Mouse (Mus musculus) kidney, embryonic 15.5 days (tissue): ENCODE results near the gene Palld. TPM values are rescaled to one million over a fixed set of nuclear protein-coding genes. Genes with fewer than 3 reads are reported as not detected.

Experiments used
- ATAC-seq: fragments of 200-750 bp; cut with Nextera tagmentation; replicated peaks from 2 replicates; pipeline ENCODE4 v1.8.0; 2017; ENCODE audit warnings: moderate TSS enrichment; ENCODE audit not compliant: low FRiP score
- H3K27ac ChIP-seq: fragments of 300-500 bp; sonication (generic); 2 replicates; pipeline ENCODE4 v1.5.1; 2015; ENCODE audit warnings: mild to moderate bottlenecking, inconsistent platforms
- H3K27me3 ChIP-seq: fragments of 300-500 bp; sonication (generic); 2 replicates; pipeline ENCODE4 v1.6.1; 2015; ENCODE audit warnings: inconsistent platforms
- H3K36me3 ChIP-seq: fragments of 300-500 bp; sonication (generic); 2 replicates; pipeline ENCODE4 v1.6.1; 2015; ENCODE audit warnings: inconsistent platforms
- H3K4me1 ChIP-seq: fragments of 300-500 bp; sonication (generic); 2 replicates; pipeline ENCODE4 v1.6.1; 2015; ENCODE audit warnings: inconsistent platforms
- H3K4me2 ChIP-seq: fragments of 300-500 bp; sonication (generic); 2 replicates; pipeline ENCODE4 v1.6.1; 2015; ENCODE audit warnings: moderate library complexity, mild to moderate bottlenecking, inconsistent platforms
- H3K4me3 ChIP-seq: fragments of 300-500 bp; sonication (generic); replicated peaks from 2 replicates; pipeline ENCODE4 v1.5.1; 2015; ENCODE audit warnings: mild to moderate bottlenecking, inconsistent platforms
- H3K9ac ChIP-seq: fragments of 300-500 bp; sonication (generic); 2 replicates; pipeline ENCODE4 v1.6.1; 2015; ENCODE audit warnings: mild to moderate bottlenecking, inconsistent platforms
- H3K9me3 ChIP-seq: fragments of 300-500 bp; sonication (generic); replicated peaks from 2 replicates; pipeline ENCODE4 v1.6.1; 2016; ENCODE audit warnings: inconsistent platforms
- WGBS: fragments of 180-500 bp; shearing (Covaris S2); methylation state at CpG from one replicate; pipeline ENCODE4 v1.1.7; 2015; ENCODE audit warnings: mixed read lengths; 5-methylcytosine and 5-hydroxymethylcytosine counted together
- polyA plus RNA-seq: library from polyadenylated mRNA; unstranded; fragments of >200 nt; fragmentation: Nextera tagmentation; extraction: Ambion mirVana; gene quantifications from 2 replicates; pipeline ENCODE4 v1.2.1, GENCODE M21; 2015

Gene Palld
- polyA plus RNA-seq, 1 experiment from 2014 or later = 76.7 TPM

DNA sequence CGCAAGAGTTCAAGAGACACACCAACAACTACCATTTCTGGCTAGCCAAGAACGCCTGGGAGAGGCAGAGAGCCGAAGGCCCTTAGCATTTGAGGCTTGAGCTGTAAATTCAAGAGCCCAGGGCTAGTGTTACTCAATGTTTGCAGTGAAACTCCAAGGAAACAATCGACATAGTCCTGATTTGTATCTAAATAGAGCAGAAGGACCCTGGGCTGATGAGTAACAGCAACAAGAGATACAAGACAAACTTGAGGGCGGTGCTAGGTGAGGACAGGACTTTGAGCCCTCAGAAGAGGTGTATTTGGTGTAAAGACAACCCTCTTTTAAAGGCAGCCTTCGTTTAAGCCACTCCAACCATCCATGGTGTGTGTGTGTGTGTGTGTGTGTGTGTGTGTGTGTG, 290.7 kb downstream of the Palld start:
- 82% methylated on average over 6 of the region's 6 CpGs for WGBS
- Histone ChIP-seq H3K9ac (no peak overlapping the region), H3K36me3 (no peaks in the 10 kb centered on the region), H3K4me2 (no peak overlapping the region), H3K4me1 (peaks cover 13% of the 10 kb centered on the region), H3K27me3 (no peaks in the 10 kb centered on the region), H3K9me3 (no peaks in the 10 kb centered on the region), H3K4me3 (no peak overlapping the region), H3K27ac (no peak overlapping the region)
- ATAC-seq = no peak

DNA sequence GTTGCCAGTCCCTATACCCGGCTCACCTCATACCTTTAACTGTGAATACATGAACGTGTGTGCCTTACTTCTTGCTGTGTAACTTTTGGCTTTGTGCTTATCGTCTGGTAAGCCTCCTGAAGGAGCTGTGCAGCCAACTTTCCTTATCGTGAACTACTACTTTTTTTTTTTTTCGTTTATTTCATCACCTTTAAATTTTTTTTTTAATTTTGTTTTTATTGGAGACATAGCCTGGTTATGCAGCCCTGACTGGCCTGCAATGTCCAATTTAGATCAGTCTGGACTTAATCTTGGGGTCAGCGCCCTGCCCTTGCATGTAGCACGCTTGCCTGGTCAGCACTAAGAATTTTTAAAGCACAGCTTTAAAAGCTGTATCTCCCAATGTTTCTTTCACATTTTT, 291.4 kb downstream of the Palld start:
- no peaks in the 10 kb centered on the region for H3K27me3 ChIP-seq
- H3K4me2 ChIP-seq = no peak overlapping the region
- WGBS = 86% methylated on average over 7 of the region's 7 CpGs
- no peak for ATAC-seq
- no peaks in the 10 kb centered on the region for H3K9me3 ChIP-seq
- H3K36me3 ChIP-seq = no peaks in the 10 kb centered on the region
- no peak overlapping the region for H3K4me3 ChIP-seq
- peaks cover 16% of the 10 kb centered on the region for H3K4me1 ChIP-seq
- no peak overlapping the region for H3K9ac ChIP-seq
- H3K27ac ChIP-seq = no peak overlapping the region

DNA sequence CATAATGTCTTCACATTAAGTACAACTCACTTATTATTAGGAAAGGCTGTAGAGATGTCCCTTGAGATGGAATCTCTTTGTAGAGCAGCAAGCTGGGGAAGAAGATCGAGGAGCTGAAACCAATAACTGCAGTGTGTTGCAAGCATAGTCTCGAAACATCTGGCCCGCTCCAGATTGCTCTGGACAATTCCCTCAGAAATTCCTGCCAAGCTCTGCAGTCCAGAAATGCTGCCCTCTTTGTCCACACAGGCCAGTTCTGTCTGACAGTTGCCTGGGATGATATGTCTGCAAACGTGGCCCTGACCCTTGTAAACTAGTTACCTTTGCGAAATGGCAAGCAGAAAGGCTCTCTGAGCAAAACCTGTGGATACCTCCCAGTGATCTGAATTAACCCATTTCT, 291.9 kb downstream of the Palld start:
- no peak overlapping the region for H3K4me2 ChIP-seq
- 78% methylated on average over 5 of the region's 5 CpGs for WGBS
- H3K27me3 ChIP-seq = no peaks in the 10 kb centered on the region
- H3K9me3 ChIP-seq = no peaks in the 10 kb centered on the region
- H3K9ac ChIP-seq = no peak overlapping the region
- no peak for ATAC-seq
- H3K4me1 ChIP-seq = peaks cover 16% of the 10 kb centered on the region
- H3K27ac ChIP-seq = no peak overlapping the region
- no peak overlapping the region for H3K4me3 ChIP-seq
- no peaks in the 10 kb centered on the region for H3K36me3 ChIP-seq

DNA sequence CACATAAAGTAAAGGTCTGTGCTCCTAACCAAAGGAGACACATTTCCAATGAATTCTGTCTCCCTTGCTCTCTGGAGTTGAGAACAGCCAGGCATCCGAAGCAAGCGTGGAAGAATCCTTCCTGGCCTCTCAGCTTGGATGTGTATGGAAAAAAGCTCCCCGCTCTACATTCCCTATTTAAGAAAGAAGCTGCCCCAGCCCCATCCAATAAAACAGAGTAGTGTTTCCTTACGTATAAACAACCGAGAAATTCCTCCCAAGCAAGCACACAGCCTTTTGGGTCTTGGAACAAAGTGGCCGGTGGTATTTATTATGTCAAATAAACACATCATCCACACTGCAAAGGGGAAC, 295.1 kb downstream of the Palld start:
- Histone ChIP-seq H3K36me3 (no peaks in the 10 kb centered on the region), H3K4me2 (0 out of 2 replicates have a peak overlapping the region, but pooled peaks have one; percentile 23)

DNA sequence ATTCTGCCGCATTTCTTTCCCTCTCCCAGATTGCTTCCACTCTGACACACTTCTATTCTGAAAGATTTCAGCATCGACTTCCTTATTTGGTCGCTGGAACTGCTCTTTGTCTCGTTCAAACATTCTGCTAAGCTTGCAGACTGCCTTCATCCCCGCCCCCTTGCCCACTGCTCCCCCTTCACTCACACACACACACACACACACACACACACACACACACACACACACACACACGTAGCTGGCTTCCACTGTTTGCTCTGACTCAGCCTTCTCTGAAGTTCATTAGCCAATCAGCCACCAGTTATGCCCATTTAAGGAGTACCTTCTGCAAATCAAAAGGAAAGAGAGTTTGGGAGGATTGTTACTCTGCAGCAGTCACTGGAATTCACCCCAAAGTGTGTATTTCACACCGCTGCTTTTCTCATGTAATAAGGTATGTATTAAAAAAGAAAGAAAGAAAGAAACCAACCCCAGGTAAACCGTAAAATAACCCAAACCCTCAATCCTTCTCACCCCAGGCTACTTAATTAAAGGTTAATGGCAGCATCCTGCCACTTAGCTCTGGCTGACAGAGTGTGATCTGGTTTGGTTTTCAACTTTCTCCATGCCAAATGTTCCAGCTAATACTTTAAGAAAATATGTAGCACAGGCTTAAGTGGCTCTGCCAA, 295.6 kb downstream of the Palld start:
- no peaks in the 10 kb centered on the region for H3K36me3 ChIP-seq
- no peaks in the 10 kb centered on the region for H3K9me3 ChIP-seq
- H3K4me3 ChIP-seq = no peak overlapping the region
- 14% methylated on average over 7 of the region's 8 CpGs for WGBS
- H3K4me1 ChIP-seq = peaks cover 16% of the 10 kb centered on the region
- H3K27ac ChIP-seq = peak overlapping the region; percentile 85
- ATAC-seq = peak; percentile 82
- 0 out of 2 replicates have a peak overlapping the region, but pooled peaks have one; percentile 23 for H3K4me2 ChIP-seq
- no peak overlapping the region for H3K9ac ChIP-seq
- H3K27me3 ChIP-seq = no peaks in the 10 kb centered on the region

More for the DNA sequence above, 295.1 kb downstream of the Palld start:
- no peaks in the 10 kb centered on the region for H3K9me3 ChIP-seq
- no peak for ATAC-seq
- H3K4me3 ChIP-seq = no peak overlapping the region
- no peaks in the 10 kb centered on the region for H3K27me3 ChIP-seq
- no peak overlapping the region for H3K9ac ChIP-seq
- H3K4me1 ChIP-seq = peaks cover 16% of the 10 kb centered on the region
- WGBS = 27% methylated on average over 6 of the region's 6 CpGs
- H3K27ac ChIP-seq = peak overlapping the region; percentile 85

DNA sequence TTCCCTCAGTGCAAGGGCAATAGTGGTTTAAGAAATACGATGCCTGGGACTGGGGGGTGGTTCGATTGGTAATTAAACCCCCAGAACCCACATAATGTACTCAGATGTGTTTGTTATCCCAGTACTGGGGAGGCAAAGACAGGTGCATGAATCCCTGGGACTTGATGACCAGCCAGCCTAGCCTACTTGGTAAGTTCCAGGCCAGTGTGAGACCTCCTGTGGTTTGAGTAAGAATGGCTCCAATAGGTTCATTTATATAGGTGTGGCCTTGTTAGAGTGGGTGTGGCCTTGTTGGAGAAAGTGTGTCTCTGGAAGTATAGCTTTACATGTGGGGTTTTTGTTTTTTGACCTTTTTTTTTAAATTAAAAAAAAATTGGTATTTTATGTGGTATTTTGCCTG, 297.6 kb downstream of the Palld start:
- 83% methylated on average over 2 of the region's 2 CpGs for WGBS

DNA sequence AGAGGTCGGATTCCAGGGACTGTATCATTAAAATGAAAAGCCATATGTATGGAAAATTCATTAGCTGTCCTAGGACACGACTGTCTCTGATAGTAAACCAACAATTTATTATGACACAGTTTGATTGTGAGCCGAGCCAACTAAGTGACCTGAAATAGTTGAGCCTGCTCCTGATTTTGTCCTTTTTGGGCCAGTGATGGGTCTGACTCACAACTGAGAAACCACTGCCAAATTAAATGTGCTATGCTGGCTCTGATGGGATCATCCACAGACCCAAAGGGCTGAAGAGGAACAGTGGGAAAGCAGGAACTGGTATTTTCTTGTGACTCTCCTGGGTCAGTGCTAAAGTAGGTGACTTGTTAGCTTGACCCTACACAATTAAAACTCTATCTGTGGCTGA, 305.6 kb downstream of the Palld start:
- no peak for ATAC-seq
- Histone ChIP-seq H3K4me3 (no peak overlapping the region), H3K27me3 (no peaks in the 10 kb centered on the region), H3K4me1 (peaks cover 13% of the 10 kb centered on the region; the same call in 1 of the 2 replicates), H3K4me2 (no peak overlapping the region), H3K9me3 (no peaks in the 10 kb centered on the region), H3K27ac (no peak overlapping the region), H3K9ac (no peak overlapping the region), H3K36me3 (no peaks in the 10 kb centered on the region)
- 30% methylated on average over 3 of the region's 3 CpGs for WGBS

More for the DNA sequence above, 297.6 kb downstream of the Palld start:
- Histone ChIP-seq H3K9ac (no peak overlapping the region), H3K27me3 (no peaks in the 10 kb centered on the region), H3K36me3 (no peaks in the 10 kb centered on the region), H3K4me1 (peaks cover 12% of the 10 kb centered on the region), H3K27ac (no peak overlapping the region), H3K9me3 (no peaks in the 10 kb centered on the region), H3K4me2 (no peak overlapping the region), H3K4me3 (no peak overlapping the region)
- ATAC-seq = no peak

DNA sequence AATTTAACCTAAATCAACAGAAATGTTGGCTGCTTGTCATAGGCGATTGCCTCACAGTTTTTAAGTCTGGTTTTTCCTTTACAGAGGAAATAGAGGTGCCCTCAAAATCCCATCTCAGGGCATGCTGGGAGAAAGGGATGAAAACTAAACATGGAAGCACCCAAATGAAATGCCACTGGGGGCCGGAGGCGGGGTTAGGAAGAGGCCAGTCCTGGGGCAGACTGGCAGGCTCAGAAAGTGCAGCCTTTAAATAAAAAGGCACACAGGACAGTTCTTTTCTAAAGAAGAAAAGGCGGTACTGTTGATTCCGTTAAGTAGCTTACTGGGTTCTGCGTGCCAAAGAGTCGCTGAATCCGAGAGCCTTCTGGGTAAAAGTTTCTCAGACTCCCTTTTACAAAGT, 311.0 kb downstream of the Palld start:
- Histone ChIP-seq H3K4me2 (peak overlapping the region; percentile 95), H3K27ac (peak overlapping the region; percentile 93), H3K9me3 (no peaks in the 10 kb centered on the region), H3K4me3 (peak overlapping the region; percentile 74), H3K4me1 (peaks cover 28% of the 10 kb centered on the region), H3K36me3 (no peaks in the 10 kb centered on the region), H3K9ac (peak overlapping the region; percentile 77; the same call in 1 of the 2 replicates), H3K27me3 (no peaks in the 10 kb centered on the region)
- WGBS = 11% methylated on average over 8 of the region's 8 CpGs
- peak; percentile 13 for ATAC-seq

DNA sequence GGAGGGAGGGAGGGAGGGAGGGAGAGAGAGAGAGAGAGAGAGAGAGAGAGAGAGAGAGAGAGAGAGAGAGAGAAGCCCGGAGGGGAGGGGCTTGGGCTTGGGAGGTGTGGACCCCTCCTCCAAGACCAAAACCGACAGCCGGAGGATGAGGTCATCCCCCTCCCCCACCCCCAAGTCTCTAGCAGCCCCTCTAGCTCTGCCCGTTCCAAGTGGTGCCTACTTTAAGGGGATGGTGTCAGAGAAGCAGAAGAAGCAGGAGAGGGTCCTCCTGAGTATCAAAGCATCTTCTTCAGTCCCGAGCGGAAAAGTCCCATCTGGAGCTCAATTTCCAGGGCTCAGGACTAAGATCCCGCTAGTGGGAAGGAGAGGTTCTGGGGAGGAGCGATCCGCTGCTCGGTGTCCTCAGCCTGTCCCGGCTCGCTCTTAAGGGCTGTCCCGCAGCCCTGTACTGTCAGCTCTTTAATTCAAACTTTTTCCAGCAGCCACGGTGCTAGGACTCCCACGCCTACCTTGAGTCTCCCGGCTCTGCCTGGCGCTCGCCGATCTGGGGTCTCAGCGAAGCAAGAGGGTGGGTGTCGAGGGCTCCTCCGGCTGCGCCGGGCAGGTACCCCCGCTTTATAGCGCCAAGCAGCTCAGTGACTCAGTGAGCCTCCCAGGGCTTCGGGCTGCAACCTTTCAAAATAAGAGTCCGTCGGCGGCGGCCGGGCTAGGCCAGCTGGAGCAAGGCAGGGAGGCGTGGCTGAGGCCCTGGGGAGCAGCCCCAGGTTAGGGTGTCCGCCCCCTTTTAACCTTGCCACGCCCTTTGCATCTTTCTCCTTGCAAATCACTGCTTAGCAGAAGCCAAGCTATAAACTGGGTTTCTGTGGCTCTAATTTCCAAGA, 311.7 kb downstream of the Palld start:
- H3K27ac ChIP-seq = peak overlapping the region; percentile 93
- H3K4me3 ChIP-seq = peak overlapping the region; percentile 74
- peaks cover 25% of the 10 kb centered on the region for H3K4me1 ChIP-seq
- 0% methylated on average over 35 of the region's 35 CpGs for WGBS
- no peaks in the 10 kb centered on the region for H3K27me3 ChIP-seq
- H3K4me2 ChIP-seq = peak overlapping the region; percentile 95
- no peaks in the 10 kb centered on the region for H3K9me3 ChIP-seq
- no peaks in the 10 kb centered on the region for H3K36me3 ChIP-seq
- H3K9ac ChIP-seq = peak overlapping the region; percentile 77
- ATAC-seq = peak; percentile 94

DNA sequence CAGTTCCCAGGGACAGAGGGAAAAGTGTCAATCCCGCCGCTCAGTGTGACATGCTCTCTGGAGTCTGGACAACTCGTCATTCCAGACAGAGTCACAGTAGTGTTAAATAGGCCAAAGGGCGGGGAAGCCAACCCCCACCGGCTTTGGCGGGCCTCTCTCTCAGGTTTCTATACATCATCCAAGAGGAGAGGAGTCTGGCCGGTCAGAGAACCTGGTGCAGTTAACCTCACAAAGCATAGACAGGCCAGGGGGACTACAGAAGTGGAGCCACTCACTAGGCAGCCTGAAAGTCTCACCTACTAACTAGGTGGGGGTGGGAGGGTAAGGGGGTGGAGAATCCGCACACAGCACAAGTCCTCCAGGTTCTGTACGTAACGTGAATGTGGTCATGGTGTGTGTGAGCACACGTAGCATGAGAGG, 312.5 kb downstream of the Palld start:
- Histone ChIP-seq H3K4me3 (peak overlapping the region; percentile 74), H3K27ac (peak overlapping the region; percentile 41; the same call in 1 of the 2 replicates), H3K4me1 (peaks cover 27% of the 10 kb centered on the region), H3K36me3 (no peaks in the 10 kb centered on the region), H3K27me3 (no peaks in the 10 kb centered on the region), H3K4me2 (peak overlapping the region; percentile 95), H3K9me3 (no peaks in the 10 kb centered on the region), H3K9ac (peak overlapping the region; percentile 77)
- ATAC-seq = peak; percentile 30
- 3% methylated on average over 11 of the region's 11 CpGs for WGBS

DNA sequence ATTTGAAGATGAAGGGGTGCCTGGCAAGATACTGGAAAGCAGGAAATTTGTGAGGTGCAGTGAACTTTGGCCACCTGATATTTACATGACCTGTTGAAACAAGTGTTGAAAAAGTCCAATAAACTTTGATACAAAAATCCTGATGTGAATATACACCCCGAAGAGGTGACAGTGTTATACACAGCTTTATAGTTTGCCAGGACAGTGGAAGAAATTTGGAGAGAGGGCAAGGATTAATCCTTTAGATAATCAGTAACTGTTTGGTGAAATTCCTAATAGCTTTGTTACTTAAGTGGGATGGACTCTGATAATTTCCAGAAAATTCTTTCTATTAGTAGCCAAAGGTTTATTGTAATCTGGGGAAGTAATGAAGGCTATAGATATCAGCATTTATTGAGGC, 314.2 kb downstream of the Palld start:
- no peak for ATAC-seq
- WGBS = 93% methylated on average over 1 of the region's 1 CpGs
- no peak overlapping the region for H3K9ac ChIP-seq
- H3K4me1 ChIP-seq = peaks cover 22% of the 10 kb centered on the region
- H3K4me3 ChIP-seq = no peak overlapping the region
- no peak overlapping the region for H3K27ac ChIP-seq
- no peaks in the 10 kb centered on the region for H3K27me3 ChIP-seq
- H3K4me2 ChIP-seq = no peak overlapping the region
- no peaks in the 10 kb centered on the region for H3K36me3 ChIP-seq
- H3K9me3 ChIP-seq = no peaks in the 10 kb centered on the region

DNA sequence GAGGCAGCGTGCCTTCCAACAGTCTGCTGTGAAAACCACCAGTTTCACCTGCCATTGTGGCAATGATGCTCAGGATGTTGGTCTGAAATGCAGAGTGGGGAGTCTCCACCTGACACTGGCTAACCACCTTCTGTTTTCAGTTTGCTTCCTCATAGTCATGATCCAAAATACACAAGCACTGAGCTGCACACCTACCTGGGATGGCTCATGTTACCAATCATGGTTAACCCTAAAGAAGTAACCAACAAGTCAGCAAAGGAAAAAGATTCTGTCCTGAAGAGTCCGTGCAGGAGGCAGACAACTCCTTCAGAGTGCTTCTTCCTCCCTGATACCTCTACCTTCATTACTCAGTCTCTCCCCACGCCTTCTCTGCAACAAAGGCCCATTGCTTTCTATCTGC, 314.8 kb downstream of the Palld start:
- H3K4me3 ChIP-seq = no peak overlapping the region
- H3K9ac ChIP-seq = no peak overlapping the region
- H3K4me2 ChIP-seq = no peak overlapping the region
- peaks cover 22% of the 10 kb centered on the region for H3K4me1 ChIP-seq
- no peak for ATAC-seq
- no peaks in the 10 kb centered on the region for H3K9me3 ChIP-seq
- no peaks in the 10 kb centered on the region for H3K36me3 ChIP-seq
- H3K27me3 ChIP-seq = no peaks in the 10 kb centered on the region
- 88% methylated on average over 3 of the region's 3 CpGs for WGBS
- no peak overlapping the region for H3K27ac ChIP-seq
